Mouse (Mus musculus): ENCODE data around the gene Inhbc. TPM values are rescaled to one million over a fixed set of nuclear protein-coding genes. Genes with fewer than 3 reads are reported as not detected.

Inhbc gene
- polyA plus RNA-seq (2012; rRNA removed) = 0.12 TPM in 1 of 2 replicates, not detected in the other

DNA sequence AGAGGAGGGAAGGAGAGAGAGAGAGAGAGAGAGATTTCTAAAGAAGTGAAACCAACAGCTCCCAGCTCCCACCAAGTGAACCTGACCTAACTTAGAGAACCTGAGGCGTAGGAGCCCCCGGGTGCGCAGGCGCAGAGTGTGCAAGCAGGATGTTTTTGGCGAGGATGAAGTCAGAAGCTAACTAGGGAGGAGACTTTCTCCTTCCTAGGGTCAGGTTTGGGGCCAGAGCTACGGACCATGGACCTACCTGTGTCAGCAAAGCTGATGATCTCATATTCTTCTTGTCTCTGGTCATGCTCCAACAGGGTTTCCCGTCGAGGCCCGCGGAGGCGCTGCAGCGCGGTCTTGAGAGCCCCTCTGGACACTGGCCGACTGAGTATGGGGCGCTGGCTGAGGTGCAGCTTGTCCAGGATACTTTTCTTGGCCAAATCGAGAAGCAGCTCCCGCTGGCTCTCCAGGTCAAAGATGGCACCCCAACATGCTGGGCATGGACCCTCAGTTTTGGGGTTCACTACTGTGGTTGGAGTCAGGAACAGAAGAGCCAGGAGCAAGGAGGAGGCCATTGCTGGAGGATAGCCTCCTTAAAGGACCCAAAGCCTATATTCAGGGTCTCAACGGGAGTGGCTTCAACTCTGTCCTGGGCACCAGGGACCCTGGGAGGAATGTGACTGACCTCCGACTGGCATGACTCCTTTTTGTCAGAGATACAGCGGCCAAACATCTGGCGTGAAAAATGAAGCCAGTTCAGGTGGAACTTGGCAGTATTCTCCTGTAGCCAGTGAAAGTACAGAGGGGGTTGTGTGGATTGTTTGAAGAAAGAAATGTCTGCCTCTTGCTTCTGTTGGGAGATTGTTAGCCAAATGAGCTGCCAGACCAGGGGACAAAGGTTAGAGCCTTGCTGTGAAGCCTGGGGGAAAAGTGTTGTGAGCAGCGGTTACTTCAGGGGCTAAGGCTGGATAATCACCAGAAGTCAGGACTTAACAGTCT, at the start of gene Inhbc:
Inhbc (minus strand) TSS at position 598 of the 987 bp plus-strand sequence.
- no peak for TF ChIP-seq POLR2A (IDR thresholded peaks at IDR 0.05; ENCODE audit: low read depth, low read length)
- TF ChIP-seq CTCF (conservative IDR thresholded peaks at IDR 0.05; ENCODE audit: insufficient read depth, insufficient read length, low read depth, low read length) = no peak
- Histone ChIP-seq H3K36me3 (ENCODE audit: control insufficient read depth, insufficient read depth, low read length) (no peaks in the 10 kb centered on the region), H3K27ac (ENCODE audit: insufficient read depth, low read depth, low read length) (no peak within 1 kb of the TSS), H3K27me3 (replicated peaks; ENCODE audit: control insufficient read depth, insufficient read depth, low read length) (no peaks in the 10 kb centered on the region), H3K4me3 (ENCODE audit: insufficient read depth, low read depth, low read length) (no peak within 1 kb of the TSS), H3K4me1 (ENCODE audit: control insufficient read depth, insufficient read depth, low read length) (no peaks in the 10 kb centered on the region)
- 77% methylated on average over 22 of the region's 22 CpGs for WGBS
- DNase-seq = peak; percentile 46

- no peak for TF ChIP-seq POLR2A (IDR thresholded peaks at IDR 0.05; ENCODE audit: low read depth, low read length)
- no peak for TF ChIP-seq CTCF (conservative IDR thresholded peaks at IDR 0.05; ENCODE audit: insufficient read depth, insufficient read length, low read depth, low read length)
- H3K4me1 ChIP-seq (ENCODE audit: control insufficient read depth, insufficient read depth, low read length) = peaks cover 11% of the 10 kb centered on the region
- no peak for DNase-seq
- no peaks in the 10 kb centered on the region for H3K27me3 ChIP-seq (replicated peaks; ENCODE audit: control insufficient read depth, insufficient read depth, low read length)
- 0 out of 2 replicates have a peak, but pooled peaks cover 2% of the 10 kb centered on the region for H3K36me3 ChIP-seq (ENCODE audit: control insufficient read depth, insufficient read depth, low read length)
- H3K27ac ChIP-seq (ENCODE audit: insufficient read depth, low read depth, low read length) = no peak overlapping the region
- no peak overlapping the region for H3K4me3 ChIP-seq (ENCODE audit: insufficient read depth, low read depth, low read length)
- 90% methylated on average over 3 of the region's 3 CpGs for WGBS
Observed at GRCm38 (mm10) chr10:127414141-127414540, 43.9 kb upstream of the Inhbc start.

GRCm38 (mm10) chr10:127413585-127413984, 43.4 kb upstream of the Inhbc start:
- Histone ChIP-seq H3K36me3 (ENCODE audit: control insufficient read depth, insufficient read depth, low read length) (0 out of 2 replicates have a peak, but pooled peaks cover 2% of the 10 kb centered on the region), H3K27ac (ENCODE audit: insufficient read depth, low read depth, low read length) (no peak overlapping the region), H3K4me3 (ENCODE audit: insufficient read depth, low read depth, low read length) (no peak overlapping the region), H3K27me3 (replicated peaks; ENCODE audit: control insufficient read depth, insufficient read depth, low read length) (no peaks in the 10 kb centered on the region), H3K4me1 (ENCODE audit: control insufficient read depth, insufficient read depth, low read length) (peaks cover 11% of the 10 kb centered on the region)
- TF ChIP-seq CTCF (conservative IDR thresholded peaks at IDR 0.05; ENCODE audit: insufficient read depth, insufficient read length, low read depth, low read length) = no peak
- TF ChIP-seq POLR2A (IDR thresholded peaks at IDR 0.05; ENCODE audit: low read depth, low read length) = no peak
- WGBS = 69% methylated on average over 1 of the region's 1 CpGs
- no peak for DNase-seq

DNA sequence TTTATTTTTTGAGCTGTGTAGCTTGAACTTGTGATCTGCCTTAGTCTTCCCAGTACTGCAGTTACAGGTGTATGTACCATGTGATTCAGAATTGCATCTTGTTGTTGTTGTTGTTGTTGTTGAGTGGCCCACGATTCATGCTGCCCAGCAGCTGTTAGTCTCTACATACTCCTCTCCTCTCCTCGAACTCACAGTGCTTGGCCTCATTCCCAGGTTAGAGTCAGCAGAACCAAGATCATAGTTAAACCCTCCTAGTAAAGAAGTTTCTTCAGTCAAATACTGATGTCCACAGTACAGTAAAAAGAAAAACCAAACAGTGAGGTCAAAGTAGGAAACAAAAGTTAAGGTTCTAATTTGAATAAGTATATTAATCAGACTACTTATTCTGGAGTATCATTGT, 42.5 kb upstream of the Inhbc start:
- Histone ChIP-seq H3K36me3 (ENCODE audit: control insufficient read depth, insufficient read depth, low read length) (0 out of 2 replicates have a peak, but pooled peaks cover 2% of the 10 kb centered on the region), H3K27ac (ENCODE audit: insufficient read depth, low read depth, low read length) (no peak overlapping the region), H3K4me1 (ENCODE audit: control insufficient read depth, insufficient read depth, low read length) (peaks cover 11% of the 10 kb centered on the region), H3K4me3 (ENCODE audit: insufficient read depth, low read depth, low read length) (no peak overlapping the region), H3K27me3 (replicated peaks; ENCODE audit: control insufficient read depth, insufficient read depth, low read length) (no peaks in the 10 kb centered on the region)
- peak; percentile 63 for DNase-seq
- TF ChIP-seq CTCF (conservative IDR thresholded peaks at IDR 0.05; ENCODE audit: insufficient read depth, insufficient read length, low read depth, low read length) = no peak
- no peak for TF ChIP-seq POLR2A (IDR thresholded peaks at IDR 0.05; ENCODE audit: low read depth, low read length)
- WGBS = 25% methylated on average over 2 of the region's 2 CpGs

GRCm38 (mm10) chr10:127412101-127412500, 41.9 kb upstream of the Inhbc start:
- WGBS = 38% methylated on average over 5 of the region's 5 CpGs
- TF ChIP-seq POLR2A (IDR thresholded peaks at IDR 0.05; ENCODE audit: low read depth, low read length) (no peak), CTCF (conservative IDR thresholded peaks at IDR 0.05; ENCODE audit: insufficient read depth, insufficient read length, low read depth, low read length) (no peak)
- Histone ChIP-seq H3K4me1 (ENCODE audit: control insufficient read depth, insufficient read depth, low read length) (peaks cover 14% of the 10 kb centered on the region), H3K27ac (ENCODE audit: insufficient read depth, low read depth, low read length) (no peak overlapping the region), H3K4me3 (ENCODE audit: insufficient read depth, low read depth, low read length) (no peak overlapping the region), H3K36me3 (ENCODE audit: control insufficient read depth, insufficient read depth, low read length) (no peaks in the 10 kb centered on the region), H3K27me3 (replicated peaks; ENCODE audit: control insufficient read depth, insufficient read depth, low read length) (no peaks in the 10 kb centered on the region)
- no peak for DNase-seq

- peak; percentile 25 for DNase-seq
- H3K4me1 ChIP-seq (ENCODE audit: control insufficient read depth, insufficient read depth, low read length) = peaks cover 8% of the 10 kb centered on the region; the same call in 1 of the 2 replicates
- WGBS = 40% methylated on average over 4 of the region's 4 CpGs
- no peaks in the 10 kb centered on the region for H3K27me3 ChIP-seq (replicated peaks; ENCODE audit: control insufficient read depth, insufficient read depth, low read length)
- TF ChIP-seq CTCF (conservative IDR thresholded peaks at IDR 0.05; ENCODE audit: insufficient read depth, insufficient read length, low read depth, low read length) = no peak
- TF ChIP-seq POLR2A (IDR thresholded peaks at IDR 0.05; ENCODE audit: low read depth, low read length) = no peak
- no peak overlapping the region for H3K27ac ChIP-seq (ENCODE audit: insufficient read depth, low read depth, low read length)
- no peak overlapping the region for H3K4me3 ChIP-seq (ENCODE audit: insufficient read depth, low read depth, low read length)
- H3K36me3 ChIP-seq (ENCODE audit: control insufficient read depth, insufficient read depth, low read length) = no peaks in the 10 kb centered on the region
Observed at GRCm38 (mm10) chr10:127407391-127407790, 37.2 kb upstream of the Inhbc start.

DNA sequence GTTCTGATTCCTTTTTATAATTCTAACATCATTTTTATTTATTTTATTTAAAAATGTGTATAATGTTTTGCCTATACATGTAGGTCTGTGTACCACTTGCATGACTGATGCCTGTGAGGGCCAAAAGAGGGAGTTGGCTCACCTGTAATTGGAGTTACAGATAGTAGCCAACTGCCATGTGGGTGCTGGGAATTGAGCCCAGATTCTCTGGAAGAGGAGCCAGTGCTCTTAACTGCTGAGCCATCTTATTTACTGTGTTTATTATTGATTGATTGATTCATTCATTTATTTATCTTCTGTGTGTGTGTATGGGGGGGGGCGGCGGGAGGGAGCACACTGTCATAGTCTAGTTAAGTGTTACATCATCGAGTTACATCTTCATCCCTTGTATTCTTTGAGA, 34.5 kb upstream of the Inhbc start:
- no peaks in the 10 kb centered on the region; the same call in 1 of the 2 replicates for H3K36me3 ChIP-seq (ENCODE audit: control insufficient read depth, insufficient read depth, low read length)
- H3K27me3 ChIP-seq (replicated peaks; ENCODE audit: control insufficient read depth, insufficient read depth, low read length) = no peaks in the 10 kb centered on the region
- no peak overlapping the region for H3K27ac ChIP-seq (ENCODE audit: insufficient read depth, low read depth, low read length)
- H3K4me1 ChIP-seq (ENCODE audit: control insufficient read depth, insufficient read depth, low read length) = 0 out of 2 replicates have a peak, but pooled peaks cover 3% of the 10 kb centered on the region
- WGBS = 87% methylated on average over 3 of the region's 3 CpGs
- no peak overlapping the region for H3K4me3 ChIP-seq (ENCODE audit: insufficient read depth, low read depth, low read length)
- no peak for TF ChIP-seq POLR2A (IDR thresholded peaks at IDR 0.05; ENCODE audit: low read depth, low read length)
- no peak; the same call in 1 of the 2 replicates for TF ChIP-seq CTCF (conservative IDR thresholded peaks at IDR 0.05; ENCODE audit: insufficient read depth, insufficient read length, low read depth, low read length)
- no peak for DNase-seq
